Mouse (Mus musculus): ENCODE results near the gene Plxna2. TPM values are rescaled to one million over a fixed set of nuclear protein-coding genes. Genes with fewer than 3 reads are reported as not detected.

Plxna2 gene
- total RNA-seq, 2 experiments from 2014 or later, result 73.3 to 76.6 TPM

DNA sequence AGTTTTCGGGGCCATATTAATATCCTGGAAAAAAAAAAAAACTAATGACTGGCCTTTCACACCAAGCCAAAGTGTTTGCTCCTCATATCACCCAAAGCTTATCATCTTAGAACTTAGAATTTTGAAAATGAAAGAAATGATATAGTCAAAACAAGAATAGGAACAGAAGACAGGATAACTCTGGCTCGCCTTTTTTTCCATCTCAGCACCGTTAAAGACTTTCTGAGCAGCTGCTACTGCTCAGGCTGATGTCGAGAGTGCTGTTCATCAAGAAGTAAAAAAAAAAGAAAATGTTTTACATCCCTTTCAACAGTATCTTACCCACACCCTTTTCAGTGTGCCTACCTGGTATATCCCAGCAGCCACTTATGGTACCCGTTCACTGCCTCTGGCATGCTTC is 196.2 kb downstream of the Plxna2 start:
- no peak for DNase-seq (ENCODE audit: low spot score in 2 of 2)

DNA sequence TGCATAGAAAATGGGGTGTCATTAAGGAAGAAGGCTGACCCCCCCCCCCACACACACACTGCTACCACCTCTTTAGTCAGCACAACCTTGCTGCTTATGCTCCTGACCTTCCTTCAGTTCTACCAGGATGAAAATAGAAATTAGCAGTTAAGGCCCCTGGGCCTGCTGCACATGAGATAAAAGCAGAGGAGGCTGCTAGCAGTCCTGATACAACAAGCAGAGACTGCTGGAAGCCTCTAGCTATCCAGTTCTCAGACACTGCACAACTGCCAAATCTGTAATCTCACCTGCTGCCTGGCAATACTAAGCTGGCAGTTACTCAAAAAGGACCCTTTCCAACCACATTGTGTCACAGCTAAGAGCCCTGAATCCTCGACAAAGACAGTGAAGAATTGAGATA is 197.5 kb downstream of the Plxna2 start:
- DNase-seq (ENCODE audit: low spot score in 2 of 2), result no peak

- DNase-seq (ENCODE audit: low spot score in 2 of 2), result peak; percentile 76 to 85
Measured at GRCm38 (mm10) chr1:194816913-194817312, 198.9 kb downstream of the Plxna2 start.

GRCm38 (mm10) chr1:194820953-194821352 is 202.9 kb downstream of the Plxna2 start:
- no peak for DNase-seq (ENCODE audit: low spot score in 2 of 2)

- DNase-seq (ENCODE audit: low spot score in 2 of 2), result no peak
Measured at GRCm38 (mm10) chr1:194821721-194822120, 203.7 kb downstream of the Plxna2 start.

DNA sequence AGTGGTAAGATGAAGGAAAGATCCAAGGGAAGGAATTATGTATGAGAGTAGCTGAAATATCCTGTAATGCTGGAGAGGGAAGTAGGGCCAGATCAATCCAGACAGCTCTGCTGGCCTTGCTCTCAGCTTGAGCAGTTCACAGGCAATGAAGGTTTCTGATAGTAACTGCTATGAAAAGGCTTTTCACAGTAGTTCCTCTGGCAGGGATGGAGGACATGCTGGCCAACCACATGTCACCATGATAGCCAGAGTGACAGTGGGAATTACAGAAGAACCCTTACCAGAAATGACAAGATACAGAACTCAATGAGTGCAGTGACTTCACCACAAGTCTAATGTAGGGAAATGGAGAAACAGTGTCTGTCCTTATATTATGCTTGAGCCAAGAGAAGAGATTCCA is 210.3 kb downstream of the Plxna2 start:
- no peak for DNase-seq (ENCODE audit: low spot score in 2 of 2)

- DNase-seq (ENCODE audit: low spot score in 2 of 2), result no peak
Measured at GRCm38 (mm10) chr1:194835238-194835637, 217.2 kb downstream of the Plxna2 start.

DNA sequence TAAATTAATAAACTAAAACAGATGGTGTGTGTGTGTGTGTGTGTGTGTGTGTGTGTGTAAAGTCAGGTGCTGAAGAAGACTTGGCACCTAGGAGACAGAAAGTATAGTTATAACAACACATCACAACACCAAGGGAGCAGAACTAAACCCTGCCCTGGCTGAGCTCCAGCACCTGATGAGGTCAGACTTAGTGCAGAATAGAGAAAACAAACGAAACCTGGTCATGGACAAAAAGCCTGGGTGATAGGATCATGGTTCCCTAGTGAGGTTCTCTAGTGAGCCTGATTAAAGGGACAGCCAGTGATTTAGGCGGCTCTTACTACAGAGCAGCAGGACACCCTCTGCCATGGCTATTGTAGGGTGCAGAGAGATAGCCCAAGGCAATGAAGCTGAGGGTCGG is 218.2 kb downstream of the Plxna2 start:
- DNase-seq (ENCODE audit: low spot score in 2 of 2), result no peak

- no peak for DNase-seq (ENCODE audit: low spot score in 2 of 2)
Measured at GRCm38 (mm10) chr1:194836671-194837070, 218.7 kb downstream of the Plxna2 start.

GRCm38 (mm10) chr1:194839230-194839910 is 221.4 kb downstream of the Plxna2 start:
- peak; percentile 55 to 66 for DNase-seq (ENCODE audit: low spot score in 2 of 2)

- DNase-seq (ENCODE audit: low spot score in 2 of 2), result no peak
Measured at GRCm38 (mm10) chr1:194843020-194843419, 225.0 kb downstream of the Plxna2 start.

DNA sequence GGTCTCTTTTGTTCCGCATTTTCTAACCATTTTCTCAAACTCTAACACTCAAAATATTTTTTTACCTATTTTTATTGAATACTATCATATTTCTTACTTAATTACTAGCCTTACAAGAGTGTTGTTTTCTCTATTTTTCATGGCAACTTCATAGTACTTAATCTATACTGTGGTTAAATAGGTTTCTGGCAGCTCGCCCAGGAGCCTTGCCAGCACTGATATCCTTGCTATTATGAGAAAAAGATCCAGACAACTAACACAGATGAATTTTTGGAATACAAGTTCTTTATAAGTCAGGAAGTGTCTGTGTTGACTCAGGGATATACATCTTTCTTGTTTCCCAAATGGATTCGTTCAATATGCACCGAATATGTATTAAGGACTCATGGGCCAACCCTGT is 229.0 kb downstream of the Plxna2 start:
- DNase-seq (ENCODE audit: low spot score in 2 of 2), result no peak

- DNase-seq (ENCODE audit: low spot score in 2 of 2), result no peak
Measured at GRCm38 (mm10) chr1:194851242-194852064, 233.4 kb downstream of the Plxna2 start.

DNA sequence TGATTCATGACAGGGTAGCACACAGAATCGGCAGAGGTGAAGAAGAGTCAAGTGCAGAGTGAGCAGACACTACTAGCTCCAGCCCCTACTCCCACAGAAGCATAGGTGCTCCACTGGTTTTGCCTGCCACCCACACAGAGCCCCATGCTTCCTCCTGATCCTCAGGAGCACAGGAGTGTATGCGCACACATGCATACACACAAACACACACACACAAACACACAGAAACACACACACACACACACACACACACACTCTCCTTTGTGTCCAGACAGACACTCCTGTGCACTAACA is 234.0 kb downstream of the Plxna2 start:
- no peak for DNase-seq (ENCODE audit: low spot score in 2 of 2)

Small RNA genes within 50 kb of the gene (microRNA-seq; reads per million reads assigned to microRNA genes)
- 1.1 to 1.2 reads per million in 2 experiments for gene Mir3962

Data from left cerebral cortex, adult 18-20 months (tissue).